Mouse (Mus musculus): ENCODE measurements around the gene Arhgap42.

DNA sequence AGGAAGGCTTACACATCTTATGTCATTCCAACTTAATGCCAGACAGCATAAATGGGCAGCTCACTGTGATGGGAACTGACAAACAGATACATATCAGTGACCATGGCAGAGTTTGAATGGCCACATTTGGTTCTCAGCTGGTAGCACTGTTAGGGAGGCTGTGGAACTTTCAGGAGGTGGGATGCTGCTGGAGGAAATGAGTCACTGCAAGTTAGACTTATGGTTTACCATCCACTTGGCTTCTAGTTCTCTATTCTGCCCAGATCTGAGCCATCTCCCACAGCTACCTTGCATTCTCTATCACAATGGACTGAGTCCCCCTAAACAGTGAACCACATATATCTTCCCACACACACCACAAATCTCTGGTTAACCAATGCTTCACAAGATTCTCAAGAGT is 186.0 kb downstream of the Arhgap42 start:
- TF ChIP-seq CTCF (conservative IDR thresholded peaks at IDR 0.05; ENCODE audit: insufficient read depth, insufficient read length, low read depth, low read length) (no peak), POLR2A (IDR thresholded peaks at IDR 0.05; ENCODE audit: low read depth, low read length) (no peak)
